Mouse (Mus musculus): Measurements from ENCODE around the gene Snai1. TPM values are rescaled to one million over a fixed set of nuclear protein-coding genes. Genes with fewer than 3 reads are reported as not detected.

The Snai1 gene
- polyA plus RNA-seq, 1 experiment from 2014 or later, result 2.7 TPM

GRCm38 (mm10) chr2:167532131-167532530, 5.9 kb upstream of the Snai1 start:
- peaks cover 1% of the 10 kb centered on the region for H3K4me1 ChIP-seq
- 22% methylated on average over 13 of the region's 13 CpGs for WGBS
- no peak overlapping the region for H3K9ac ChIP-seq (replicated peaks)
- H3K27me3 ChIP-seq, result peaks cover 10% of the 10 kb centered on the region
- ATAC-seq (replicated peaks), result no peak
- no peak overlapping the region for H3K4me3 ChIP-seq
- no peaks in the 10 kb centered on the region for H3K9me3 ChIP-seq
- H3K36me3 ChIP-seq, result no peaks in the 10 kb centered on the region
- H3K27ac ChIP-seq (replicated peaks), result no peak overlapping the region
- no peak overlapping the region for H3K4me2 ChIP-seq (replicated peaks)

DNA sequence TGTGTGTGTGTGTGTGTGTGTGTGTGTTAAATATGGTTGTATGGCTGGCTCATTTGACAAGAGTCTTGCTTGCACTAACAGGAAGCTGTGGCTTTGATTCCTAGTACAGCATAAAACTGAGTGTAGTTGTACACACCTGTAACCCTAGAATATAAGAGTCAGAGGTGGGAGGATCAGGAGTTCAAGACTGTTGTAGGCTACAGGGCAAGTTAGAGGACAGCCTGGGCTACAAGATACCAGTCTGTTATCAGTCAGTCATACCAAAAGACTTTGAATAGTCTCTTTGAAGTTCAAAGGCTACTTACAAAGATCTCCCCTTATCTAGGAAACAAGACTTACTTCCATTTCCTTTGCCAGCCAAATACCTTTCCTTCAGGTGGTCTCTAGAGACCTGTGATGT, 4.1 kb upstream of the Snai1 start:
- ATAC-seq (replicated peaks), result no peak
- H3K27ac ChIP-seq (replicated peaks), result no peak overlapping the region
- H3K27me3 ChIP-seq, result peaks cover 26% of the 10 kb centered on the region
- no peaks in the 10 kb centered on the region for H3K36me3 ChIP-seq
- no peaks in the 10 kb centered on the region for H3K9me3 ChIP-seq
- H3K4me3 ChIP-seq, result no peak overlapping the region
- H3K4me1 ChIP-seq, result peaks cover 15% of the 10 kb centered on the region
- no peak overlapping the region for H3K9ac ChIP-seq (replicated peaks)
- H3K4me2 ChIP-seq (replicated peaks), result no peak overlapping the region

- Histone ChIP-seq H3K9ac (replicated peaks) (no peak overlapping the region), H3K36me3 (no peaks in the 10 kb centered on the region), H3K4me1 (peaks cover 15% of the 10 kb centered on the region), H3K4me3 (no peak overlapping the region), H3K4me2 (replicated peaks) (no peak overlapping the region), H3K27ac (replicated peaks) (no peak overlapping the region), H3K27me3 (peaks cover 42% of the 10 kb centered on the region), H3K9me3 (no peaks in the 10 kb centered on the region)
- WGBS, result 51% methylated on average over 10 of the region's 10 CpGs
- no peak for ATAC-seq (replicated peaks)
Observed at GRCm38 (mm10) chr2:167536320-167536945, 1.6 kb upstream of the Snai1 start.

DNA sequence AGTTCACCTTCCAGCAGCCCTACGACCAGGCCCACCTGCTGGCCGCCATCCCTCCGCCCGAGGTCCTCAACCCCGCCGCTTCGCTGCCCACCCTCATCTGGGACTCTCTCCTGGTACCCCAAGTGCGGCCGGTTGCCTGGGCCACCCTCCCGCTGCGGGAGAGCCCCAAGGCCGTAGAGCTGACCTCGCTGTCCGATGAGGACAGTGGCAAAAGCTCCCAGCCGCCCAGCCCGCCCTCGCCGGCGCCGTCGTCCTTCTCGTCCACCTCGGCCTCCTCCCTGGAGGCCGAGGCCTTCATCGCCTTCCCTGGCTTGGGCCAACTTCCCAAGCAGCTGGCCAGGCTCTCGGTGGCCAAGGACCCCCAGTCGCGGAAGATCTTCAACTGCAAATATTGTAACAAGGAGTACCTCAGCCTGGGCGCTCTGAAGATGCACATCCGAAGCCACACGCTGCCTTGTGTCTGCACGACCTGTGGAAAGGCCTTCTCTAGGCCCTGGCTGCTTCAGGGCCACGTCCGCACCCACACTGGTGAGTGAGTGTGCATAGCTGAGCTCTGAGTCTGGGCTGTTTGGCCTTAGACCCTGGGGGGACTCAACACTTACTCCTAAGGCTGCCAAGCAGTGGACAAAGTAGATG, 794 bp downstream of the Snai1 start:
- H3K27ac ChIP-seq (replicated peaks), result no peak overlapping the region
- no peaks in the 10 kb centered on the region for H3K9me3 ChIP-seq
- peaks cover 42% of the 10 kb centered on the region for H3K27me3 ChIP-seq
- peak overlapping the region; percentile 45 for H3K4me3 ChIP-seq
- ATAC-seq (replicated peaks), result no peak
- H3K4me2 ChIP-seq (replicated peaks), result peak overlapping the region; percentile 72
- no peak overlapping the region for H3K9ac ChIP-seq (replicated peaks)
- 35% methylated on average over 34 of the region's 34 CpGs for WGBS
- H3K4me1 ChIP-seq, result peaks cover 15% of the 10 kb centered on the region
- H3K36me3 ChIP-seq, result no peaks in the 10 kb centered on the region

GRCm38 (mm10) chr2:167539536-167540476, 1.8 kb downstream of the Snai1 start:
- no peak overlapping the region for H3K27ac ChIP-seq (replicated peaks)
- ATAC-seq (replicated peaks), result no peak
- no peak overlapping the region for H3K9ac ChIP-seq (replicated peaks)
- 20% methylated on average over 14 of the region's 14 CpGs for WGBS
- peaks cover 15% of the 10 kb centered on the region for H3K4me1 ChIP-seq
- no peak overlapping the region for H3K4me3 ChIP-seq
- no peaks in the 10 kb centered on the region for H3K9me3 ChIP-seq
- H3K4me2 ChIP-seq (replicated peaks), result no peak overlapping the region
- no peaks in the 10 kb centered on the region for H3K36me3 ChIP-seq
- peaks cover 42% of the 10 kb centered on the region for H3K27me3 ChIP-seq

DNA sequence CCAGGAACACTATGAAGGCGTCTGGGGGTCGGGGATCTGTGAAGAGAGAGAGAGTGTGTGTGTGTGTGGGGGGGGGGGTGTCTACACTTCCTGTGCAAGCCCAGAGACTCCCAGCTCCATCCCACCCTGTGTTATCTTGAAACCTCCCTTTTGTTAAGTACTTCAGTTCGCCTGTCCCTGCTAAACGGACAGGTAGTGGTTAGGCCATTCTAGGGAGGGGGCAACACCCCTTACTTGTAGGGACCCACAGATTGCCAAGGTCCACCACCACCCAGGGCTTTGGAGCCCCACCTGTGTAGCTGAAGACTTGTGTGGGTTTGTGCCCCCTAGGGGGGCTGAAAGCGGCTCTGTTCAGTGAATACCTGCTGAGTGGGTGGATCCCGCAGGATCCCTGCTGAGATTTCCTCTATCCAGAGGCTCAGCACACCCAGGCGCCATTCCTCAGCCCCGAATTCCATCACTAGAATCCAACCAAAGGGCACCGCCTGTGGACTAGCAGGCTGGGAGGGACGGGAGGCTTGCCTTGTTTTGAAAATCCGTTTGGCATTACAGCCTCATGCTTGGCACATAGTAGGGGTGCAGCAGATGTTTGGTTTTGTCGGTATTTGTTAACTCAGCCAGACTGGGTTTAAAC, 2.6 kb downstream of the Snai1 start:
- H3K9ac ChIP-seq (replicated peaks), result no peak overlapping the region
- H3K9me3 ChIP-seq, result no peaks in the 10 kb centered on the region
- H3K27me3 ChIP-seq, result peaks cover 42% of the 10 kb centered on the region
- H3K4me2 ChIP-seq (replicated peaks), result no peak overlapping the region
- 11% methylated on average over 12 of the region's 12 CpGs for WGBS
- ATAC-seq (replicated peaks), result no peak
- peaks cover 15% of the 10 kb centered on the region for H3K4me1 ChIP-seq
- H3K36me3 ChIP-seq, result no peaks in the 10 kb centered on the region
- H3K4me3 ChIP-seq, result no peak overlapping the region
- no peak overlapping the region for H3K27ac ChIP-seq (replicated peaks)

GRCm38 (mm10) chr2:167541324-167541723, 3.3 kb downstream of the Snai1 start:
- Histone ChIP-seq H3K27me3 (peaks cover 39% of the 10 kb centered on the region), H3K9ac (replicated peaks) (no peak overlapping the region), H3K27ac (replicated peaks) (no peak overlapping the region), H3K36me3 (no peaks in the 10 kb centered on the region), H3K9me3 (no peaks in the 10 kb centered on the region), H3K4me2 (replicated peaks) (no peak overlapping the region), H3K4me3 (no peak overlapping the region), H3K4me1 (peaks cover 15% of the 10 kb centered on the region)
- 13% methylated on average over 6 of the region's 6 CpGs for WGBS
- no peak for ATAC-seq (replicated peaks)

DNA sequence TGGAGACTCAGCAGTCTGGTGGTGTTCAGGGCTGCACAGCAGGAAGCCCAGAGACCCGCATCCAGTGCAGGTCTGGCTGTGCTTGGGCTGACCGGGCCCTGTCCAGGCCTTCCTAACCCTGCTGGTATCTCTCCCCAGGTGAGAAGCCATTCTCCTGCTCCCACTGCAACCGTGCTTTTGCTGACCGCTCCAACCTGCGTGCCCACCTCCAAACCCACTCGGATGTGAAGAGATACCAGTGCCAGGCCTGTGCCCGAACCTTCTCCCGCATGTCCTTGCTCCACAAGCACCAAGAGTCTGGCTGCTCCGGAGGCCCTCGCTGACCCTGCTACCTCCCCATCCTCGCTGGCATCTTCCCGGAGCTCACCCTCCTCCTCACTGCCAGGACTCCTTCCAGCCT, 3.8 kb downstream of the Snai1 start:
- Histone ChIP-seq H3K4me1 (peaks cover 15% of the 10 kb centered on the region), H3K27me3 (peaks cover 35% of the 10 kb centered on the region), H3K4me2 (replicated peaks) (no peak overlapping the region), H3K4me3 (no peak overlapping the region), H3K9me3 (no peaks in the 10 kb centered on the region), H3K9ac (replicated peaks) (no peak overlapping the region), H3K27ac (replicated peaks) (no peak overlapping the region), H3K36me3 (no peaks in the 10 kb centered on the region)
- 70% methylated on average over 12 of the region's 12 CpGs for WGBS
- ATAC-seq (replicated peaks), result no peak

- no peak for ATAC-seq (replicated peaks)
- H3K4me1 ChIP-seq, result peaks cover 12% of the 10 kb centered on the region
Observed at GRCm38 (mm10) chr2:167542361-167542760, 4.4 kb downstream of the Snai1 start.

GRCm38 (mm10) chr2:167543121-167544003, 5.4 kb downstream of the Snai1 start:
- H3K27ac ChIP-seq (replicated peaks), result 0 out of 2 replicates have a peak overlapping the region, but pooled peaks have one; percentile 8
- 0 out of 2 replicates have a peak, but pooled peaks cover 3% of the 10 kb centered on the region for H3K4me1 ChIP-seq
- H3K4me3 ChIP-seq, result no peak overlapping the region
- WGBS, result 32% methylated on average over 16 of the region's 16 CpGs
- no peaks in the 10 kb centered on the region for H3K9me3 ChIP-seq
- no peak for ATAC-seq (replicated peaks)
- no peaks in the 10 kb centered on the region for H3K36me3 ChIP-seq
- H3K9ac ChIP-seq (replicated peaks), result no peak overlapping the region
- H3K27me3 ChIP-seq, result peaks cover 21% of the 10 kb centered on the region
- H3K4me2 ChIP-seq (replicated peaks), result no peak overlapping the region

More at GRCm38 (mm10) chr2:167542361-167542760, 4.4 kb downstream of the Snai1 start:
- WGBS, result 82% methylated on average over 4 of the region's 4 CpGs
- Histone ChIP-seq H3K36me3 (no peaks in the 10 kb centered on the region), H3K9ac (replicated peaks) (no peak overlapping the region), H3K9me3 (no peaks in the 10 kb centered on the region), H3K4me3 (no peak overlapping the region), H3K27me3 (peaks cover 29% of the 10 kb centered on the region), H3K4me2 (replicated peaks) (no peak overlapping the region), H3K27ac (replicated peaks) (no peak overlapping the region)

DNA sequence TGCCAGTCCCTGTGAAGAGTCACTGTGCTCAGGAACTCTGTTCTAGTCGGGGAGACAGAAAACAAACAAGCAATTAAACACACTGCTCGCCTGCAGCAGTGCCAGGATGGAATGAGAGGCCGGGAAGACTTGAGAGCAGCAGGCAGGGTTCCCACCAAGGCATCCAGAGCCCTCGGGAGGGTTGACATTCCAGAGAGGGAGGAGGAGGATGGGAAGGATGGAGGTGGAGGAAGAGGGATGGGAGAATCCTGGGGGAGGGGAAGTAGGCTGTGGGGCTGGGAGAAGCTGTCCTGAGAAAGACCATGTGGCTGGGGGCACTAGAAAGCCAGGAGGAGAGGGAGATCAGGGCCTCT, 6.0 kb downstream of the Snai1 start:
- no peaks in the 10 kb centered on the region for H3K36me3 ChIP-seq
- no peak overlapping the region for H3K9ac ChIP-seq (replicated peaks)
- no peak for ATAC-seq (replicated peaks)
- H3K9me3 ChIP-seq, result no peaks in the 10 kb centered on the region
- 6% methylated on average over 4 of the region's 4 CpGs for WGBS
- H3K4me2 ChIP-seq (replicated peaks), result no peak overlapping the region
- H3K27me3 ChIP-seq, result peaks cover 15% of the 10 kb centered on the region
- no peaks in the 10 kb centered on the region for H3K4me1 ChIP-seq
- no peak overlapping the region for H3K4me3 ChIP-seq
- H3K27ac ChIP-seq (replicated peaks), result 0 out of 2 replicates have a peak overlapping the region, but pooled peaks have one; percentile 8

Data from forebrain, embryonic 15.5 days (tissue).